Mouse (Mus musculus) heart, postnatal 0 days (tissue): ENCODE measurements around the gene Pigu.

ENCODE experiments used
- CTCF ChIP-seq: IDR thresholded peaks from 2 replicates; pipeline ENCODE4 v1.5.1; 2016; ENCODE audit warnings: antibody characterized with exemption, control low read depth, low read depth
- EP300 ChIP-seq: IDR thresholded peaks from 2 replicates; pipeline ENCODE4 v1.6.1; 2016; ENCODE audit warnings: antibody characterized with exemption, low read depth

- TF ChIP-seq CTCF (no peak), EP300 (no peak)
Measured at GRCm38 (mm10) chr2:155246231-155246630, 111.0 kb downstream of the Pigu start.
